Mouse (Mus musculus) embryonic facial prominence, embryonic 15.5 days (tissue): ENCODE measurements around the gene Gm17482. TPM values are rescaled to one million over a fixed set of nuclear protein-coding genes. Genes with fewer than 3 reads are reported as not detected.

Experiments used
- ATAC-seq: fragments of 200-750 bp; cut with Nextera tagmentation; 2 replicates; pipeline ENCODE4 v1.8.0; 2017; ENCODE audit warnings: low read depth, moderate TSS enrichment; ENCODE audit not compliant: insufficient number of reproducible peaks, low FRiP score, low TSS enrichment
- H3K27ac ChIP-seq: fragments of 300-500 bp; sonication (generic); replicated peaks from 2 replicates; pipeline ENCODE4 v1.5.1; 2015; ENCODE audit warnings: mild to moderate bottlenecking, inconsistent platforms
- H3K27me3 ChIP-seq: fragments of 300-500 bp; sonication (generic); 2 replicates; pipeline ENCODE4 v1.6.1; 2015; ENCODE audit warnings: inconsistent platforms
- H3K36me3 ChIP-seq: fragments of 300-500 bp; sonication (generic); 2 replicates; pipeline ENCODE4 v1.6.1; 2015; ENCODE audit warnings: mild to moderate bottlenecking, inconsistent platforms
- H3K4me1 ChIP-seq: fragments of 300-500 bp; sonication (generic); 2 replicates; pipeline ENCODE4 v1.6.1; 2015; ENCODE audit warnings: inconsistent platforms
- H3K4me2 ChIP-seq: fragments of 300-500 bp; sonication (generic); replicated peaks from 2 replicates; pipeline ENCODE4 v1.6.1; 2015; ENCODE audit warnings: mild to moderate bottlenecking, inconsistent platforms
- H3K4me3 ChIP-seq: fragments of 300-500 bp; sonication (generic); replicated peaks from 2 replicates; pipeline ENCODE4 v1.5.1; 2015; ENCODE audit warnings: mild to moderate bottlenecking, inconsistent platforms
- H3K9ac ChIP-seq: fragments of 300-500 bp; sonication (generic); 2 replicates; pipeline ENCODE4 v1.6.1; 2015; ENCODE audit warnings: inconsistent platforms
- H3K9me3 ChIP-seq: fragments of 300-500 bp; sonication (generic); replicated peaks from 2 replicates; pipeline ENCODE4 v1.6.1; 2016; ENCODE audit warnings: inconsistent platforms
- WGBS: fragments of 180-500 bp; shearing (Covaris S2); methylation state at CpG from one replicate; pipeline ENCODE4 v1.1.7; 2015; 5-methylcytosine and 5-hydroxymethylcytosine counted together
- polyA plus RNA-seq: library from polyadenylated mRNA; unstranded; fragments of >200 nt; fragmentation: Nextera tagmentation; extraction: Ambion mirVana; gene quantifications from 2 replicates; pipeline ENCODE4 v1.2.1, GENCODE M21; 2015

Gene Gm17482
- not detected in 2 replicates for polyA plus RNA-seq

DNA sequence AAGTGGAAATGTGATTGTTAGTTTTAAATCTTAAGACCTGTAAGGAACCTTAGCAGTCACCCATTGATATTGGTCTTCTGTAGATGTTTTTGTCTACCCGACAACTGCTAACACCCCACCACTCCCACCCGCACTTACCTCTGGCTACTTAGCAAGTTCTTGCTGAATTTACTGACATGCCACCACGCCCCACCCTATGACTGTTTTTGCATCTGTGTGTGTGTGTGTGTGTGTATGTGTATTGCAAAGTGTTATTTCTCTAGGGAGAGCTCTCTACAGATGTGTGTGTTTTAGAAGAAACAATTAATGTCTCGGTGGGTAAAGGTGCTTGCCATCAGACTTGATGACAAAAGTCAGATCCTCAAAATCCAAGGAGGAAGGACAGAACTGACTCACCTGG, at the start of gene Gm17482:
TSS of gene Gm17482 (plus strand) at position 301 of the 400 bp plus-strand sequence.
- WGBS: 75% methylated on average over 4 of the region's 4 CpGs
- H3K27ac ChIP-seq: no peak within 1 kb of the TSS
- H3K4me2 ChIP-seq: no peak within 1 kb of the TSS
- H3K4me3 ChIP-seq: no peak within 1 kb of the TSS
- H3K36me3 ChIP-seq: no peaks in the 10 kb centered on the region
- no peaks in the 10 kb centered on the region for H3K9me3 ChIP-seq
- no peak for ATAC-seq
- H3K27me3 ChIP-seq: no peaks in the 10 kb centered on the region
- H3K4me1 ChIP-seq: no peaks in the 10 kb centered on the region; the same call in 1 of the 2 replicates
- H3K9ac ChIP-seq: no peak within 1 kb of the TSS

- WGBS: 27% methylated on average over 3 of the region's 3 CpGs
- Histone ChIP-seq H3K4me3 (no peak overlapping the region), H3K4me1 (no peaks in the 10 kb centered on the region), H3K9me3 (no peaks in the 10 kb centered on the region), H3K4me2 (no peak overlapping the region), H3K27me3 (no peaks in the 10 kb centered on the region), H3K9ac (no peak overlapping the region), H3K36me3 (no peaks in the 10 kb centered on the region), H3K27ac (no peak overlapping the region)
- no peak for ATAC-seq
Observed at GRCm38 (mm10) chr6:115178826-115179225, 48.3 kb upstream of the Gm17482 start.

DNA sequence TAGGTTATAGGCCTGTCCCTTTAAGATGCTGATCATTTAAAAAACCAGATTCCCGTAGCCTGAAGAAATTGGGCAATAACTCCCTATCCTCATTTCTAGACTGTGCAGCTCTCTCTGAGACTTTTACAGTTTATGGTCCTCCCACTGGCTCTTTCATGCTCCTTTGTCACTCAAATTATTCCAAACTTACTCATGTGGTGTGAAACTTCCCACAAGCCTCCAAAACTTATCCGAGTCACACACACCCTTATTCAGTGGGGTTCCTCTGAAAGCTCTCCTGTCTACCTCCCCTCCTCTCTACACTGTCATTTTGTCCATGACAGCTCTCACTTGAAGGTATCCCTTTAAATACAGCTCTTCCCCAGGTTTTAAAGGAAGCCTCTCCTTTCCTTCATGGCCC, 46.0 kb upstream of the Gm17482 start:
- H3K36me3 ChIP-seq: no peaks in the 10 kb centered on the region
- H3K4me1 ChIP-seq: no peaks in the 10 kb centered on the region
- no peak overlapping the region for H3K27ac ChIP-seq
- WGBS: 73% methylated on average over 2 of the region's 2 CpGs
- no peaks in the 10 kb centered on the region for H3K27me3 ChIP-seq
- no peak overlapping the region for H3K4me3 ChIP-seq
- H3K9ac ChIP-seq: no peak overlapping the region
- ATAC-seq: no peak
- H3K4me2 ChIP-seq: no peak overlapping the region
- no peaks in the 10 kb centered on the region for H3K9me3 ChIP-seq

DNA sequence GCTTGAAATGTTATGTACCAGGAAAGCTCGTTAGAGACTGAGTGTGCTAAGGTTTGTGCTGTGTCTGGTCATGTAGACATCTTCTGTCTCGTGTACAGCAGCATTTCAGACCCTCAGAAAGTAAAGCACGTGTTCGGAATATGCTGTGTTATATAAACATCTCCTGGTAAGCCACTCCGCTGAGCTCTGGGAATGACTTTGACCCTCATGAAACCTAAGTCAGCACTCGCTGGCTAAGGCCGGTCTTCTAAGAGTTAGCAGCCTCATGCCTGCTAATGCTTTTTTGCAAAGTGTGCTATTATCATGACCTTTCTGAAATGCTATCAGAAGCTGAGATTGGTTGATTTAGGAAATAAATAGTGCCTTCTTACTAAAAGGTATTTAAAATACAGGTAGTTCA, 36.0 kb upstream of the Gm17482 start:
- no peak for ATAC-seq
- Histone ChIP-seq H3K4me3 (no peak overlapping the region), H3K4me2 (no peak overlapping the region), H3K9me3 (no peaks in the 10 kb centered on the region), H3K27me3 (no peaks in the 10 kb centered on the region), H3K36me3 (no peaks in the 10 kb centered on the region), H3K4me1 (no peaks in the 10 kb centered on the region), H3K9ac (no peak overlapping the region), H3K27ac (no peak overlapping the region)
- 61% methylated on average over 7 of the region's 7 CpGs for WGBS

DNA sequence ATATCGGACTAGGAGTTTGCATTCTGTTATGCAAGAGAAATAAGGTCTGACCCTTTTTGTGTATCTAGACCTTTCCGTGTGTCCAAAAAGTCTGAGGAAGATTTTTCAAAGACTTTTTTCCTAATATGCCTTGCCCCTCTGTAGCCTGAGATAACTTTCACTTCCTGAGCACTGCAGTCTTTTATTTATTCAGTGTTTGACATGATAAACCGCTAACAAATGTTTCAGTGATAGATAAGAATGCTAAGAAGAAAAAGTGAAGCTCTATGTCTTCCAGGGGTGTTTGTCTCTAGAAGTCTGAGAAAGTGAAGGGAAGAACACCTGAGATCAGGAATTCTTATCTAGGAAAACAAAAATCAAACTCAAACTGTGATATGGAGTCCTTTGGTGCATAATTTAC, 26.4 kb upstream of the Gm17482 start:
- Histone ChIP-seq H3K36me3 (no peaks in the 10 kb centered on the region), H3K9ac (no peak overlapping the region), H3K27ac (no peak overlapping the region), H3K4me2 (no peak overlapping the region), H3K9me3 (no peaks in the 10 kb centered on the region), H3K4me1 (no peaks in the 10 kb centered on the region), H3K4me3 (no peak overlapping the region), H3K27me3 (no peaks in the 10 kb centered on the region)
- ATAC-seq: no peak
- 83% methylated on average over 3 of the region's 3 CpGs for WGBS

DNA sequence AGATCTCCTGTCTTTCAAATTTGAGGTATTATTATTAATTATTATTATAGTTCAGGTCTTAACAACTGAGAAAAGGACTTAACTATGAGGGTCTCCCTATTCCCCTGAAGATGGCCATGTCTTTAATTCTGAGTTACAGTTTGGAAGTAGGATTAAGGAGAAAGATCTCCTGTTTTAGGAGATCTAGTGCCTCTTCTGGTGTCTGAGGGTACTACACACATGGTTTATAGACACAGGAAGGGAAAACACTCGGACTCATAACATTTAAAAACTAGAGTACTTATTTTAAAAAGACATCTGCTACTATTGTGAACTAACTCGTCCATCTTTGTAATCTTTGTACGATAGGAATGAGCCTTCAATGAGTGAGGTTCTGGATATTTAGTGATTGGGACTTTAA, 24.1 kb upstream of the Gm17482 start:
- ATAC-seq: no peak
- no peak overlapping the region for H3K9ac ChIP-seq
- H3K4me3 ChIP-seq: no peak overlapping the region
- H3K27ac ChIP-seq: no peak overlapping the region
- no peaks in the 10 kb centered on the region for H3K9me3 ChIP-seq
- no peaks in the 10 kb centered on the region for H3K27me3 ChIP-seq
- H3K36me3 ChIP-seq: no peaks in the 10 kb centered on the region
- no peaks in the 10 kb centered on the region for H3K4me1 ChIP-seq
- no peak overlapping the region for H3K4me2 ChIP-seq
- 71% methylated on average over 3 of the region's 3 CpGs for WGBS

DNA sequence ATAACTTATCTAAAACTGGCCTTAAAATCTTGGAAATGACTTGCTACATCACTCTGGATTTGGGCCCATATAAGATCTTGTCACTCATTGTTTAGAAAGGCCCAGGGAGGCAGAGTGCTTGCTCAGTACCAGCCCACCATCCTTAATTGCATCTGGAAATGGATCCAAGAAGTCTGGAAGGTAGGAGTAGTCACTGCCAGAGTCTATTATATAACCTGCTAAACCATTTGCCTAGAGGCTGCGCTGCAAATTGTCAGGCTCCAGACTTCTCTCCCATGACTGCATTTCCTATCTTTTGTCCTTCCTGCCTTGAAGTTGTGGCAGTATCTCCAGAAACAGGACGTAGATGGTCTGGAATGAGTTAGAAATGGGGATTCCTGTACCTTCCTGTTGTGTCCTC, 17.0 kb upstream of the Gm17482 start:
- no peak overlapping the region for H3K4me3 ChIP-seq
- no peaks in the 10 kb centered on the region for H3K27me3 ChIP-seq
- H3K36me3 ChIP-seq: no peaks in the 10 kb centered on the region
- 56% methylated on average over 2 of the region's 2 CpGs for WGBS
- no peak overlapping the region for H3K4me2 ChIP-seq
- H3K9ac ChIP-seq: no peak overlapping the region
- 0 out of 2 replicates have a peak, but pooled peaks cover 9% of the 10 kb centered on the region for H3K4me1 ChIP-seq
- H3K27ac ChIP-seq: no peak overlapping the region
- no peaks in the 10 kb centered on the region for H3K9me3 ChIP-seq
- no peak for ATAC-seq

DNA sequence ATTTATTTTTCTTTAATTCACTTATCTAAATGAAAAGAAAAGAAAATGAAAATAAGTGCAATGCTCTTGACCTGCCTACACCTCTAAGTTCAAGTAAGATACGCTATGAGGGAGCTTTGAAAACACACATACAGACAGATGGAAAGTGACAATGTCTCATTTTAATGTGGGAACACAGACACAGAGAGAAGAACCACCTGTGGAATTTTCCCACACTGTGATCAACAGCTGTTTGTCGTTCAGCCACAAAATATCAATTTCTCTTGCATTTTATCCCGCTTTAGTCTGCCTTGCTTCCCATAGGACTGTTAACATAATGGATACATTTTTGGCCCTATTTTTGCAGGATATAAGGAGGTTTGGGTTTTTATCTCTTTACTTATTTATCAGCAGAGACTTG, 16.3 kb upstream of the Gm17482 start:
- ATAC-seq: no peak
- WGBS: 50% methylated on average over 3 of the region's 3 CpGs
- H3K4me1 ChIP-seq: 0 out of 2 replicates have a peak, but pooled peaks cover 9% of the 10 kb centered on the region

DNA sequence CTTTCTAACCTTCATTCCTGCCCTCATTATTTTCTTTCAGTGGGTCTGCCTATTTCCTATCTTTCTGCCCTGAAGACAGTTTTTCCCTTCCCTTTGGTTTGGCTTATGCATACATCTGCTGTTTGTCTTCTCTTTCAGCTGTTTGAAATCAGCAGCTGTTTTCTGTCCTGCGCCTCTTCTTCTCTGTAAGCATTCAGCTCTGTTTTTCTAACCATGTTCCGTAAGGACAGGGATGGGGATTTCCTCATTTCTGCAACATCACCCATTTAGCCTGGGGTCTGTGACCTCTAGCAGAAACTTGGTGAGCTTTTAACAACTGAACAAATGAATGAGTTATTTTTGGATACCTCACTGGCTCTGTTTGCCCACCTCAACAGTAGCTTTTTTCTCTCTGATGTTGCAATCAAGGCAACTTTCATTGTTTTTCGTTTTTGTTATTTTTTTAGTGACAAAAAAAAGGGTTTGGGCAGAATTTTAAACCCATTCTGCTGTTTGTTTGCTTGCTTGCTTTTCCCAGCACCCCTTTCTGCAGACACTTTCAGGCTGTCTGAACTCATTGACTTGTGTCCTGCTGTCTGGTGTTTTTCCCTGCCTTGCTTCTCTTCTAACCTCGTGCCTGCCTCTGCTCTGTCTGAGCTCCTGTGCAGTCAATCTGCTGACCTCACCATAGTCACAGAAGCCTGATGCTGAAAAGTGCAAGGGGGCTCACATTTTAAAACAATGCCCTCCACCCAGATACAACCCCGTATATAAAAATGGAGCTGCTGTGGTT, 14.8 kb upstream of the Gm17482 start:
- ATAC-seq: no peak
- Histone ChIP-seq H3K4me1 (0 out of 2 replicates have a peak, but pooled peaks cover 9% of the 10 kb centered on the region), H3K27me3 (no peaks in the 10 kb centered on the region), H3K9me3 (no peaks in the 10 kb centered on the region), H3K9ac (no peak overlapping the region), H3K4me2 (no peak overlapping the region), H3K4me3 (no peak overlapping the region), H3K36me3 (no peaks in the 10 kb centered on the region), H3K27ac (no peak overlapping the region)
- 49% methylated on average over 5 of the region's 5 CpGs for WGBS

More for the DNA sequence above, 16.3 kb upstream of the Gm17482 start:
- no peak overlapping the region for H3K4me3 ChIP-seq
- H3K9ac ChIP-seq: no peak overlapping the region
- H3K4me2 ChIP-seq: no peak overlapping the region
- no peak overlapping the region for H3K27ac ChIP-seq
- no peaks in the 10 kb centered on the region for H3K9me3 ChIP-seq
- H3K27me3 ChIP-seq: no peaks in the 10 kb centered on the region
- H3K36me3 ChIP-seq: no peaks in the 10 kb centered on the region

GRCm38 (mm10) chr6:115213129-115213528, 14.0 kb upstream of the Gm17482 start:
- WGBS: 47% methylated on average over 5 of the region's 5 CpGs
- no peak for ATAC-seq

DNA sequence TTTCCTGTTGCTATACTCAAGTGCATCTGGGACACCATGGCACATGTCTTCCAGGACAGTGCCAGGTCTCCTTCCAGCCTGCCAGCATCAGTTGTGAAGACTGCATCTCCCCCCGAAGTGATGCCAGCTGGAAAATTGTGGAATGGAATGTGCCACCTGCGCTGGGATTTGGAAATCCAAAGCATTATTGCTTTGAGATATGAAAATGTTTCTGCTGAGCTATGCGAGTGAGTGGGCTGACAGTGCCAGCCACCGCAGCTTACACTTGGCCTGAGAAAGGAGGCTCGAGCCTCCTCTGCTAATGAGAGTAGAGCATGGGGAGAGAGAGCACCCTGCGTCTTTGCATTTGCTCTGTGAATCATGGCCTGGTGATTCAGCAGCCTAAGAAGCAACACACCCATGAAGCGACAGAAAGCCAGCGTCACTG, 5.9 kb upstream of the Gm17482 start:
- Histone ChIP-seq H3K9me3 (no peaks in the 10 kb centered on the region), H3K27ac (no peak overlapping the region), H3K4me1 (no peaks in the 10 kb centered on the region), H3K4me2 (no peak overlapping the region), H3K4me3 (no peak overlapping the region), H3K36me3 (no peaks in the 10 kb centered on the region), H3K27me3 (no peaks in the 10 kb centered on the region), H3K9ac (no peak overlapping the region)
- ATAC-seq: no peak
- WGBS: 75% methylated on average over 8 of the region's 8 CpGs

More at GRCm38 (mm10) chr6:115213129-115213528, 14.0 kb upstream of the Gm17482 start:
- Histone ChIP-seq H3K4me1 (0 out of 2 replicates have a peak, but pooled peaks cover 9% of the 10 kb centered on the region), H3K9ac (no peak overlapping the region), H3K27ac (no peak overlapping the region), H3K27me3 (no peaks in the 10 kb centered on the region), H3K9me3 (no peaks in the 10 kb centered on the region), H3K36me3 (no peaks in the 10 kb centered on the region), H3K4me3 (no peak overlapping the region), H3K4me2 (no peak overlapping the region)

DNA sequence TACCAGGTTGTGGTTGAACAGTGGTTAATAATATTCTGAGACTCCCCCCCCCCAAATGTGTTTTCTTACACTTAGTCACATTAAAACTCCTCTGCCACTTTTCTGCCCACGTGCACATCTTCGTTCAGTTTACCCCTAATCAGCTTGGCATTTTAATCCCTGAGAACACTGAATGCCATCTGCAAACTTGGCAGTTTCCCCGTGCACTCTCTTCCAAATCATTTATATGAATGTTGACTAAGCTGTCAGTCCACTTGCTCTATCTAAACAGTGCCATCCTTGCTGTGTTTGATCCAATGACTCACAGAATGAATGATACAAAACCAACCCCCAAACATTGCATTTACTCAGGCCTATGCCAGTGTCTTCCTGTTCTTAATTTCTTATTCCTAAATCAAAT, 1.6 kb upstream of the Gm17482 start:
- WGBS: 45% methylated on average over 3 of the region's 3 CpGs
- Histone ChIP-seq H3K27me3 (no peaks in the 10 kb centered on the region), H3K4me3 (no peak overlapping the region), H3K36me3 (no peaks in the 10 kb centered on the region), H3K4me1 (no peaks in the 10 kb centered on the region), H3K9ac (no peak overlapping the region), H3K27ac (no peak overlapping the region), H3K9me3 (no peaks in the 10 kb centered on the region), H3K4me2 (no peak overlapping the region)
- no peak for ATAC-seq
